Mouse (Mus musculus) liver, embryonic 12.5 days (tissue): ENCODE data around the gene Pwp2. TPM values are rescaled to one million over a fixed set of nuclear protein-coding genes. Genes with fewer than 3 reads are reported as not detected.
A peak's percentile ranks its signal among the peaks of the same experiment; 100 is the strongest.
"Not testable (repeated sequence)": the region's sequence is repeated elsewhere in the genome, so short reads cannot be mapped to it uniquely, and the experiment has no call there.

Source experiments
- ATAC-seq: fragments of 200-750 bp; cut with Nextera tagmentation; 2 replicates; pipeline ENCODE4 v1.8.0; 2017; ENCODE audit warnings: moderate number of reproducible peaks, mild to moderate bottlenecking, moderate library complexity
- H3K27ac ChIP-seq: fragments of 300-500 bp; sonication (generic); 2 replicates; pipeline ENCODE4 v1.5.1; 2016; ENCODE audit warnings: mild to moderate bottlenecking
- H3K27me3 ChIP-seq: fragments of 300-500 bp; sonication (generic); replicated peaks from 2 replicates; pipeline ENCODE4 v1.6.1; 2016; ENCODE audit warnings: mild to moderate bottlenecking, moderate library complexity
- H3K36me3 ChIP-seq: fragments of 300-500 bp; sonication (generic); 2 replicates; pipeline ENCODE4 v1.6.1; 2016; ENCODE audit warnings: mild to moderate bottlenecking, moderate library complexity
- H3K4me1 ChIP-seq: fragments of 300-500 bp; sonication (generic); 2 replicates; pipeline ENCODE4 v1.6.1; 2016
- H3K4me2 ChIP-seq: fragments of 300-500 bp; sonication (generic); 2 replicates; pipeline ENCODE4 v1.6.1; 2016; ENCODE audit warnings: mild to moderate bottlenecking, moderate library complexity
- H3K4me3 ChIP-seq: fragments of 300-500 bp; sonication (generic); 2 replicates; pipeline ENCODE4 v1.5.1; 2016; ENCODE audit warnings: mild to moderate bottlenecking, moderate library complexity
- H3K9ac ChIP-seq: fragments of 300-500 bp; sonication (generic); 2 replicates; pipeline ENCODE4 v1.6.1; 2016; ENCODE audit warnings: mild to moderate bottlenecking, moderate library complexity
- H3K9me3 ChIP-seq: fragments of 300-500 bp; sonication (generic); replicated peaks from 2 replicates; pipeline ENCODE4 v1.6.1; 2016; ENCODE audit warnings: mild to moderate bottlenecking, moderate library complexity
- WGBS: fragments of 180-500 bp; shearing (Covaris S2); methylation state at CpG from one replicate; pipeline ENCODE4 v1.1.7; 2016; ENCODE audit not compliant: insufficient replicate concordance; 5-methylcytosine and 5-hydroxymethylcytosine counted together
- polyA plus RNA-seq: library from polyadenylated mRNA; unstranded; fragments of >200 nt; fragmentation: Nextera tagmentation; extraction: Ambion mirVana; gene quantifications from 2 replicates; pipeline ENCODE4 v1.2.1, GENCODE M21; 2016

Pwp2 gene
- polyA plus RNA-seq, 1 experiment from 2014 or later = 25.5 TPM

GRCm38 (mm10) chr10:78216376-78217083 lies 31.6 kb upstream of the Pwp2 start:
- Histone ChIP-seq H3K9me3 (no peaks in the 10 kb centered on the region), H3K27me3 (no peaks in the 10 kb centered on the region), H3K36me3 (peaks cover 100% of the 10 kb centered on the region), H3K9ac (peak overlapping the region; percentile 36), H3K4me3 (0 out of 2 replicates have a peak overlapping the region, but pooled peaks have one; percentile 6), H3K4me1 (peaks cover 52% of the 10 kb centered on the region), H3K27ac (peak overlapping the region; percentile 91), H3K4me2 (peak overlapping the region; percentile 55)
- whole genome bisulfite sequencing = 48% methylated on average over 6 of the region's 6 CpGs
- ATAC-seq = peak; percentile 100

GRCm38 (mm10) chr10:78214371-78214770 lies 29.4 kb upstream of the Pwp2 start:
- peaks cover 100% of the 10 kb centered on the region for H3K36me3 ChIP-seq
- peak overlapping the region; percentile 91; the same call in 1 of the 2 replicates for H3K27ac ChIP-seq
- WGBS = 90% methylated on average over 9 of the region's 9 CpGs
- no peak overlapping the region for H3K4me2 ChIP-seq
- no peak for ATAC-seq
- no peaks in the 10 kb centered on the region for H3K9me3 ChIP-seq
- no peak overlapping the region for H3K9ac ChIP-seq
- H3K27me3 ChIP-seq = no peaks in the 10 kb centered on the region
- no peak overlapping the region for H3K4me3 ChIP-seq
- H3K4me1 ChIP-seq = peaks cover 37% of the 10 kb centered on the region

GRCm38 (mm10) chr10:78211311-78211710 lies 26.4 kb upstream of the Pwp2 start:
- no peak overlapping the region for H3K4me3 ChIP-seq
- ATAC-seq = no peak
- no peak overlapping the region for H3K9ac ChIP-seq
- H3K9me3 ChIP-seq = no peaks in the 10 kb centered on the region
- H3K4me1 ChIP-seq = peaks cover 15% of the 10 kb centered on the region
- no peaks in the 10 kb centered on the region for H3K27me3 ChIP-seq
- H3K4me2 ChIP-seq = no peak overlapping the region
- WGBS = 76% methylated on average over 6 of the region's 6 CpGs
- H3K36me3 ChIP-seq = peaks cover 99% of the 10 kb centered on the region
- no peak overlapping the region for H3K27ac ChIP-seq

GRCm38 (mm10) chr10:78201182-78201581 lies 16.2 kb upstream of the Pwp2 start:
- Histone ChIP-seq H3K4me3 (no peak overlapping the region), H3K9ac (0 out of 2 replicates have a peak overlapping the region, but pooled peaks have one; percentile 31), H3K4me1 (peaks cover 14% of the 10 kb centered on the region), H3K36me3 (peaks cover 100% of the 10 kb centered on the region), H3K27me3 (no peaks in the 10 kb centered on the region), H3K9me3 (no peaks in the 10 kb centered on the region), H3K4me2 (no peak overlapping the region), H3K27ac (no peak overlapping the region)
- WGBS = 37% methylated on average over 4 of the region's 4 CpGs
- peak; percentile 69 for ATAC-seq

GRCm38 (mm10) chr10:78192933-78193332 lies 8.0 kb upstream of the Pwp2 start:
- peaks cover 100% of the 10 kb centered on the region for H3K36me3 ChIP-seq
- no peaks in the 10 kb centered on the region for H3K4me1 ChIP-seq
- no peak overlapping the region for H3K27ac ChIP-seq
- no peak for ATAC-seq
- H3K4me3 ChIP-seq = no peak overlapping the region
- H3K4me2 ChIP-seq = no peak overlapping the region
- no peak overlapping the region for H3K9ac ChIP-seq
- H3K9me3 ChIP-seq = no peaks in the 10 kb centered on the region
- H3K27me3 ChIP-seq = no peaks in the 10 kb centered on the region
- 81% methylated on average over 5 of the region's 5 CpGs for WGBS

GRCm38 (mm10) chr10:78186076-78186475 lies 1.1 kb upstream of the Pwp2 start:
- H3K4me3 ChIP-seq, H3K9ac ChIP-seq, ATAC-seq, H3K27ac ChIP-seq, H3K27me3 ChIP-seq, H3K9me3 ChIP-seq, H3K4me2 ChIP-seq: not testable (repeated sequence)
- 91% methylated on average over 4 of the region's 4 CpGs for WGBS
- peaks cover 32% of the 10 kb centered on the region for H3K4me1 ChIP-seq
- peaks cover 78% of the 10 kb centered on the region for H3K36me3 ChIP-seq

- peaks cover 32% of the 10 kb centered on the region for H3K4me1 ChIP-seq
- H3K36me3 ChIP-seq = peaks cover 78% of the 10 kb centered on the region
- H3K4me2 ChIP-seq = peak overlapping the region; percentile 93
- peak overlapping the region; percentile 65 for H3K9ac ChIP-seq
- no peaks in the 10 kb centered on the region for H3K9me3 ChIP-seq
- peak overlapping the region; percentile 77 for H3K4me3 ChIP-seq
- H3K27me3 ChIP-seq = no peaks in the 10 kb centered on the region
- peak; percentile 63 for ATAC-seq
- whole genome bisulfite sequencing = 16% methylated on average over 9 of the region's 9 CpGs
- peak overlapping the region; percentile 83 for H3K27ac ChIP-seq
Measured at GRCm38 (mm10) chr10:78185381-78185725, 404 bp upstream of the Pwp2 start.

- no peak for ATAC-seq
- H3K4me1 ChIP-seq = peaks cover 32% of the 10 kb centered on the region
- H3K9me3 ChIP-seq = no peaks in the 10 kb centered on the region
- H3K27ac ChIP-seq = no peak overlapping the region
- peaks cover 78% of the 10 kb centered on the region for H3K36me3 ChIP-seq
- peak overlapping the region; percentile 93 for H3K4me2 ChIP-seq
- no peaks in the 10 kb centered on the region for H3K27me3 ChIP-seq
- H3K4me3 ChIP-seq = peak overlapping the region; percentile 77
- peak overlapping the region; percentile 76 for H3K9ac ChIP-seq
- 37% methylated on average over 3 of the region's 3 CpGs for WGBS
Measured at GRCm38 (mm10) chr10:78183577-78183976, 1.4 kb downstream of the Pwp2 start.

- peaks cover 78% of the 10 kb centered on the region for H3K36me3 ChIP-seq
- H3K4me1 ChIP-seq = peaks cover 32% of the 10 kb centered on the region
- no peaks in the 10 kb centered on the region for H3K9me3 ChIP-seq
- H3K27me3 ChIP-seq = no peaks in the 10 kb centered on the region
- no peak overlapping the region for H3K9ac ChIP-seq
- no peak overlapping the region for H3K27ac ChIP-seq
- no peak for ATAC-seq
- no peak overlapping the region for H3K4me3 ChIP-seq
- WGBS = 86% methylated on average over 17 of the region's 17 CpGs
- H3K4me2 ChIP-seq = no peak overlapping the region
Measured at GRCm38 (mm10) chr10:78182321-78182720, 2.6 kb downstream of the Pwp2 start.

- no peak for ATAC-seq
- Histone ChIP-seq H3K4me2 (no peak overlapping the region), H3K27me3 (no peaks in the 10 kb centered on the region), H3K27ac (no peak overlapping the region), H3K4me1 (peaks cover 12% of the 10 kb centered on the region), H3K9me3 (no peaks in the 10 kb centered on the region), H3K36me3 (peaks cover 91% of the 10 kb centered on the region), H3K9ac (no peak overlapping the region), H3K4me3 (no peak overlapping the region)
- 87% methylated on average over 5 of the region's 5 CpGs for WGBS
Measured at GRCm38 (mm10) chr10:78174474-78174873, 10.5 kb downstream of the Pwp2 start.

- Histone ChIP-seq H3K27me3 (no peaks in the 10 kb centered on the region), H3K4me2 (no peak overlapping the region), H3K36me3 (peaks cover 76% of the 10 kb centered on the region), H3K27ac (0 out of 2 replicates have a peak overlapping the region, but pooled peaks have one; percentile 63), H3K4me3 (no peak overlapping the region), H3K9ac (no peak overlapping the region), H3K9me3 (no peaks in the 10 kb centered on the region), H3K4me1 (peaks cover 33% of the 10 kb centered on the region)
- WGBS = 85% methylated on average over 9 of the region's 9 CpGs
- no peak for ATAC-seq
Measured at GRCm38 (mm10) chr10:78171581-78171980, 13.4 kb downstream of the Pwp2 start.

GRCm38 (mm10) chr10:78171057-78171456 lies 13.9 kb downstream of the Pwp2 start:
- no peaks in the 10 kb centered on the region for H3K9me3 ChIP-seq
- H3K9ac ChIP-seq = 0 out of 2 replicates have a peak overlapping the region, but pooled peaks have one; percentile 4
- WGBS = 86% methylated on average over 7 of the region's 7 CpGs
- H3K4me3 ChIP-seq = no peak overlapping the region
- no peak overlapping the region for H3K4me2 ChIP-seq
- 0 out of 2 replicates have a peak overlapping the region, but pooled peaks have one; percentile 63 for H3K27ac ChIP-seq
- ATAC-seq = no peak
- H3K36me3 ChIP-seq = peaks cover 76% of the 10 kb centered on the region
- H3K27me3 ChIP-seq = no peaks in the 10 kb centered on the region
- peaks cover 33% of the 10 kb centered on the region for H3K4me1 ChIP-seq
